Mouse (Mus musculus) effector memory CD4-positive, alpha-beta T cell, adult 5 months (primary cell): Measurements from ENCODE around the gene Scarb2. TPM values are rescaled to one million over a fixed set of nuclear protein-coding genes. Genes with fewer than 3 reads are reported as not detected.

ENCODE experiments used
- polyA plus RNA-seq: library from polyadenylated mRNA; unstranded; fragments of 100-300 nt; shearing (Covaris generic); gene quantifications from one replicate; pipeline ENCODE4 v1.2.1, GENCODE M21; 2017

Scarb2 gene
- polyA plus RNA-seq = 21.2 TPM

GRCm38 (mm10) chr5:92506733-92507132, at the start of gene Scarb2:
Gene Scarb2, minus strand, starts transcription at chr5:92506833.

GRCm38 (mm10) chr5:92554891-92555511, 48.4 kb upstream of the Scarb2 start, which contains the start of gene Fam47e:
Gene Fam47e, plus strand, starts transcription at chr5:92555069.

GRCm38 (mm10) chr5:92435025-92435584, 71.5 kb downstream of the Scarb2 start, which contains the start of gene Nup54:
Gene Nup54, minus strand, starts transcription at chr5:92435219.

Other genes with a start within 250 kb of the Scarb2 start
- 15.5 TPM for gene Naaa, start 228.7 kb downstream of the Scarb2 start, polyA plus RNA-seq
- 53.8 TPM for gene Sdad1, start 196.4 kb downstream of the Scarb2 start, polyA plus RNA-seq
- not detected for gene Cxcl9, start 178.8 kb downstream of the Scarb2 start, polyA plus RNA-seq
- gene Art3, start 175.0 kb downstream of the Scarb2 start, polyA plus RNA-seq = 4.7 TPM
- gene Cxcl10, start 157.9 kb downstream of the Scarb2 start, polyA plus RNA-seq = 45.9 TPM
- 40.6 TPM for gene Nup54, start 71.6 kb downstream of the Scarb2 start, polyA plus RNA-seq
- not detected for gene Fam47e, start 48.2 kb upstream of the Scarb2 start, polyA plus RNA-seq
- 0.29 TPM for gene Stbd1, start 96.2 kb upstream of the Scarb2 start, polyA plus RNA-seq
- gene Ccdc158, start 168.4 kb upstream of the Scarb2 start, polyA plus RNA-seq = not detected
- not detected for gene Shroom3, start 176.6 kb upstream of the Scarb2 start, polyA plus RNA-seq